Mouse (Mus musculus): Measurements from ENCODE around the gene Npas2. TPM values are rescaled to one million over a fixed set of nuclear protein-coding genes. Genes with fewer than 3 reads are reported as not detected.

Gene Npas2
- total and polyA plus RNA-seq, 3 experiments = 1.8 to 10.0 (median 3.7) TPM

- no peak overlapping the region for H3K9ac ChIP-seq (ENCODE audit: low read depth, low read length)
- TF ChIP-seq EP300 (IDR thresholded peaks at IDR 0.05; ENCODE audit: insufficient read depth, low read depth, low read length) (no peak), POLR2A (IDR thresholded peaks at IDR 0.05; ENCODE audit: insufficient read depth, low read depth, low read length) (no peak), CTCF (IDR thresholded peaks at IDR 0.05) (no peak)
- H3K36me3 ChIP-seq (ENCODE audit: control insufficient read depth, insufficient read depth, low read length) = no peaks in the 10 kb centered on the region
- peak in 1 of 2 experiments; percentile 16 for DNase-seq
- 57% methylated on average over 7 of the region's 7 CpGs for WGBS
- H3K79me2 ChIP-seq (replicated peaks; ENCODE audit: control insufficient read depth, insufficient read depth, low read length) = no peaks in the 10 kb centered on the region
- no peak overlapping the region for H3K4me3 ChIP-seq
- peaks cover 1% of the 10 kb centered on the region for H3K4me1 ChIP-seq (ENCODE audit: control insufficient read depth, insufficient read depth, low read length)
- intact Hi-C loops (cut with DNase I) = no loop called here
- peak overlapping the region; percentile 73 for H3K27ac ChIP-seq
- no peaks in the 10 kb centered on the region for H3K27me3 ChIP-seq (ENCODE audit: control insufficient read depth, insufficient read depth, low read length)
Measured at GRCm38 (mm10) chr1:39349427-39349826, 155.9 kb downstream of the Npas2 start.

DNA sequence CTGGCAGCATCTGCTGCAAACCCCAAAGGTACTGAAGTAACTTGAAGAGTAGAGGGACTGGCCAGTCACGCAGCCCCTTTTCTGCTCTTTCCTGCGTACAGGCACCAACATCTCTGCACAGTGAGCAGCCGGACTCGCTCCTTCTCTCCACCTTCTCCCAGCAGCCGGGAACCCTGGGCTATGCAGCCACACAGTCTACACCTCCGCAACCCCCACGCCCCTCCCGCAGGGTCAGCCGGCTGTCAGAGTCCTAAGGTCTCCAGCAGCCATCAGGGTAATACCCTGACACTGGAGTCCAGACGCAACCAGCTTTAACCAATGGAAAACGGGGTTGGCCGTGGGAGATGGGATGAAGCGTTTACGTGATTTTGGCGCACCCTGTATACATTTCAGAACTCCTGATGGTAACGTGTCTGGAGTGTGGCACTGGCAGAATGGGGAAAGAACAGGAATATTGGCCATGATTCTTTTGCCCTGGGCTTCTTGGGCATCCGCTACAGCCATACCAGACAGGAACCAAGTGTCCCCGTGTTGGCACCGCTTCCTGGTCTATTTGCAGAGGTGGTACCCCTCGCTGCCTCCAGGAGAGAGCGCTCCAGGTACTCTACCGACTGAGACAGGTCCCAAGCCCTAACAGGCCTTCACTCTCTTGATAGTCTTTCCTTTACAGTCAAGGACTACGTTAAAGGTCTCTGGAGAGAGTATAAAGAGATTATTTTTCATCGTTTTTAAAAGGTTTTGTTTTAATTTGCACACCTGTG is 168.4 kb downstream of the Npas2 start:
- Histone ChIP-seq H3K79me2 (replicated peaks; ENCODE audit: control insufficient read depth, insufficient read depth, low read length) (no peaks in the 10 kb centered on the region), H3K27ac (no peak overlapping the region), H3K36me3 (ENCODE audit: control insufficient read depth, insufficient read depth, low read length) (no peaks in the 10 kb centered on the region), H3K4me3 (no peak overlapping the region), H3K27me3 (ENCODE audit: control insufficient read depth, insufficient read depth, low read length) (no peaks in the 10 kb centered on the region), H3K9ac (ENCODE audit: low read depth, low read length) (no peak overlapping the region), H3K4me1 (ENCODE audit: control insufficient read depth, insufficient read depth, low read length) (no peaks in the 10 kb centered on the region; the same call in 1 of the 2 replicates)
- TF ChIP-seq EP300 (IDR thresholded peaks at IDR 0.05; ENCODE audit: insufficient read depth, low read depth, low read length) (no peak), CTCF (IDR thresholded peaks at IDR 0.05) (no peak), POLR2A (IDR thresholded peaks at IDR 0.05; ENCODE audit: insufficient read depth, low read depth, low read length) (no peak)
- WGBS = 63% methylated on average over 24 of the region's 24 CpGs
- DNase-seq = no peak
- intact Hi-C loops (cut with DNase I) = no loop called here

GRCm38 (mm10) chr1:39362515-39362893 is 169.0 kb downstream of the Npas2 start:
- Histone ChIP-seq H3K36me3 (ENCODE audit: control insufficient read depth, insufficient read depth, low read length) (no peaks in the 10 kb centered on the region), H3K79me2 (replicated peaks; ENCODE audit: control insufficient read depth, insufficient read depth, low read length) (no peaks in the 10 kb centered on the region), H3K9ac (ENCODE audit: low read depth, low read length) (no peak overlapping the region), H3K27me3 (ENCODE audit: control insufficient read depth, insufficient read depth, low read length) (no peaks in the 10 kb centered on the region), H3K4me3 (no peak overlapping the region), H3K4me1 (ENCODE audit: control insufficient read depth, insufficient read depth, low read length) (peaks cover 2% of the 10 kb centered on the region), H3K27ac (no peak overlapping the region)
- 42% methylated on average over 7 of the region's 7 CpGs for WGBS
- intact Hi-C loops (cut with DNase I) = no loop called here
- TF ChIP-seq POLR2A (IDR thresholded peaks at IDR 0.05; ENCODE audit: insufficient read depth, low read depth, low read length) (no peak), CTCF (IDR thresholded peaks at IDR 0.05) (no peak), EP300 (IDR thresholded peaks at IDR 0.05; ENCODE audit: insufficient read depth, low read depth, low read length) (no peak)
- no peak for DNase-seq

DNA sequence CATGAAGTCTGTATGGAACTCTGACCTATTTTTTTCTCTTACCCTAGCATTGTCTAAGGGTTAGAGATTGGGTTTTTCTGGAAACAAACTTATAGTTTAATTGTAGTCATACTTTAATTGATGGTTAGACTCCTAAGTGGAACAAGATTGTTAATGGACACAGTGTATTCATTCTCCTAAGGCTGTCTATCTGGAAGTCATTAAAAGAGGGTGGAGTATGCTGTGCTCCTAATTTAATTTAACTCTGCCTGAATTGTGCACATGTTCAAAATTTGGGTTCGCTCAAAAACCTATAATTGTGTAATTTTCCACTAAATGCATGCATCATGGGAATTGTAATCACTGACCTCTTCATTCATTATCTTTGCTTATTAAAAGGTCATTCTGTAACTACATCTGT is 172.0 kb downstream of the Npas2 start:
- H3K36me3 ChIP-seq (ENCODE audit: control insufficient read depth, insufficient read depth, low read length) = peaks cover 9% of the 10 kb centered on the region
- no peaks in the 10 kb centered on the region for H3K79me2 ChIP-seq (replicated peaks; ENCODE audit: control insufficient read depth, insufficient read depth, low read length)
- no peak overlapping the region for H3K9ac ChIP-seq (ENCODE audit: low read depth, low read length)
- intact Hi-C loops (cut with DNase I) = no loop called here
- no peaks in the 10 kb centered on the region for H3K27me3 ChIP-seq (ENCODE audit: control insufficient read depth, insufficient read depth, low read length)
- DNase-seq = no peak
- no peak overlapping the region for H3K4me3 ChIP-seq
- peaks cover 3% of the 10 kb centered on the region for H3K4me1 ChIP-seq (ENCODE audit: control insufficient read depth, insufficient read depth, low read length)
- H3K27ac ChIP-seq = no peak overlapping the region
- 84% methylated on average over 1 of the region's 1 CpGs for WGBS
- TF ChIP-seq CTCF (IDR thresholded peaks at IDR 0.05) (no peak), EP300 (IDR thresholded peaks at IDR 0.05; ENCODE audit: insufficient read depth, low read depth, low read length) (no peak), POLR2A (IDR thresholded peaks at IDR 0.05; ENCODE audit: insufficient read depth, low read depth, low read length) (no peak)

GRCm38 (mm10) chr1:39367045-39367444 is 173.5 kb downstream of the Npas2 start:
- WGBS = 27% methylated on average over 6 of the region's 6 CpGs
- TF ChIP-seq EP300 (IDR thresholded peaks at IDR 0.05; ENCODE audit: insufficient read depth, low read depth, low read length) (no peak), CTCF (IDR thresholded peaks at IDR 0.05) (no peak), POLR2A (IDR thresholded peaks at IDR 0.05; ENCODE audit: insufficient read depth, low read depth, low read length) (no peak)
- Histone ChIP-seq H3K4me1 (ENCODE audit: control insufficient read depth, insufficient read depth, low read length) (peaks cover 3% of the 10 kb centered on the region), H3K27me3 (ENCODE audit: control insufficient read depth, insufficient read depth, low read length) (no peaks in the 10 kb centered on the region), H3K4me3 (peak overlapping the region; percentile 92), H3K9ac (ENCODE audit: low read depth, low read length) (peak overlapping the region; percentile 69), H3K27ac (peak overlapping the region; percentile 87), H3K36me3 (ENCODE audit: control insufficient read depth, insufficient read depth, low read length) (peaks cover 9% of the 10 kb centered on the region), H3K79me2 (replicated peaks; ENCODE audit: control insufficient read depth, insufficient read depth, low read length) (no peaks in the 10 kb centered on the region)
- no peak for DNase-seq
- intact Hi-C loops (cut with DNase I) = no loop called here

DNA sequence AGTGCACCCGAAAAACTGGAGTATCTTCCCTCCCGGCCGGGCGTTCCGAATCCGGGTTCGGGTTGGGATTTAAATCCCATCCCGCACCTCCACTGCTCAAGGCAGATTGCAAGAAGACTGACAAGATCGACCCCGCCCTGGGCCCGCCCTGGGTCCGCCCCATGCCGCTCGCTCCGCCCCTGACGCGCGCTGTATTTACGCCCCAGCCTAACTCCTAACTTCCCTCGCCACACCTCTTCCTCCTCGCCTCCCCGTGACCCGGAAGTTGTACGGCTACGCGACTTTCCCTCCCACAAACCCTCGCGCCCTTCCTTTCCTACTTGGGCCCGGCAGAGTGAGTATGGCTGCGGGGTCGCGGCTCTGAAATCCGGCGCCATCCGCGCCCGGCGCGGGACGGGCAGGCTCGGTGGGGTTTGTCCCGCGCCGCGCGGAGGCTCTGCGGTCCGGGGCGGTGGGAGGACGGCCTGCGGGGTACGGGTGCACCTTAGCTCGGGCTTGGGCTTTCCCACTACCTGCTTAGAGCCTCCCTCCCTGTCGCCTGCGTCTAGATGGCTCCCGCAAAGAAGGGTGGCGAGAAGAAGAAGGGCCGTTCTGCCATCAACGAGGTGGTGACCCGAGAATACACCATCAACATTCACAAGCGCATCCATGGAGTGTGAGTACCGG is 174.2 kb downstream of the Npas2 start, which contains the start of gene Rpl31:
Gene Rpl31, plus strand, starts transcription at position 242 of the 666 bp plus-strand sequence.
- DNase-seq = peak; percentile 99
- Histone ChIP-seq H3K27ac (peak within 1 kb of the TSS; percentile 89), H3K9ac (ENCODE audit: low read depth, low read length) (peak within 1 kb of the TSS; percentile 91), H3K27me3 (ENCODE audit: control insufficient read depth, insufficient read depth, low read length) (no peaks in the 10 kb centered on the region), H3K79me2 (replicated peaks; ENCODE audit: control insufficient read depth, insufficient read depth, low read length) (no peaks in the 10 kb centered on the region), H3K4me3 (peak within 1 kb of the TSS; percentile 92), H3K4me1 (ENCODE audit: control insufficient read depth, insufficient read depth, low read length) (peaks cover 3% of the 10 kb centered on the region), H3K36me3 (ENCODE audit: control insufficient read depth, insufficient read depth, low read length) (peaks cover 9% of the 10 kb centered on the region)
- under 1% methylated on average over 62 of the region's 62 CpGs for WGBS
- TF ChIP-seq EP300 (IDR thresholded peaks at IDR 0.05; ENCODE audit: insufficient read depth, low read depth, low read length) = 0 out of 2 replicates have a peak, but pooled peaks have one; percentile 14
- TF ChIP-seq POLR2A (IDR thresholded peaks at IDR 0.05; ENCODE audit: insufficient read depth, low read depth, low read length) = peak; percentile 91
- TF ChIP-seq CTCF (IDR thresholded peaks at IDR 0.05) = no peak
- intact Hi-C loops (cut with DNase I) = no loop called here

Measured in heart, adult 2 months (tissue).